Mouse (Mus musculus): ENCODE data around the gene Dock1.

GRCm38 (mm10) chr7:134794889-134795288, 124.4 kb downstream of the Dock1 start:
- TF ChIP-seq CTCF (IDR thresholded peaks at IDR 0.05) = no peak
- TF ChIP-seq EP300 (IDR thresholded peaks at IDR 0.05) = no peak

Measured in lung, postnatal 0 days (tissue).